Mouse (Mus musculus): ENCODE data around the gene Ptpn1.

DNA sequence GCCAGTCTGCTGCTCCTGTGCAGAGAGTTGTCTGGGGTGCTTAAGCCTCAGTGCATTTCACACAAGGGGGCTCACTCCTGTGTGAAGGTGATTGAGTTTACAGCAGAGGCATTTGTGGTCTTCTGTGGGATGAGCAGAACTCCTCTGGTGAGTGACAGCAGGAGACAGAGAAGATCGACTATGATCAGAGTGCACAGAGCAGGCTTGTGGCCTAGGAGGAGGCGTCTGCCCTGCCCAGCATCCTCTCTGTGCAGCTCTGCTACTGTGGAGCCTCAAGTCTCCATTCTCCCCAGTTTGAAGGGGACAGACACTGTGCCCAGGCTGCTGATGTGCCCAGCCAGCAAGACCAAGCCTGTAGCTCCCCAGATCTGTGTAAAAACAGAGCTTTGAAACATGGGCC is 18.0 kb downstream of the Ptpn1 start:
- TF ChIP-seq POLR2A (IDR thresholded peaks at IDR 0.05; ENCODE audit: low read depth, low read length), result no peak
- TF ChIP-seq CTCF (conservative IDR thresholded peaks at IDR 0.05 in 1 of 2, IDR thresholded peaks at IDR 0.05 in 1 of 2; ENCODE audit: low read depth in 2 of 2, low read length in 2 of 2), result no peak
- no peak for TF ChIP-seq POLR2AphosphoS2 (IDR thresholded peaks at IDR 0.05; ENCODE audit: low read depth, low read length)

Measured in CH12.LX (cell line).